ENCODE assay signal across 7 mouse cellular contexts in the genomic region with DNA sequence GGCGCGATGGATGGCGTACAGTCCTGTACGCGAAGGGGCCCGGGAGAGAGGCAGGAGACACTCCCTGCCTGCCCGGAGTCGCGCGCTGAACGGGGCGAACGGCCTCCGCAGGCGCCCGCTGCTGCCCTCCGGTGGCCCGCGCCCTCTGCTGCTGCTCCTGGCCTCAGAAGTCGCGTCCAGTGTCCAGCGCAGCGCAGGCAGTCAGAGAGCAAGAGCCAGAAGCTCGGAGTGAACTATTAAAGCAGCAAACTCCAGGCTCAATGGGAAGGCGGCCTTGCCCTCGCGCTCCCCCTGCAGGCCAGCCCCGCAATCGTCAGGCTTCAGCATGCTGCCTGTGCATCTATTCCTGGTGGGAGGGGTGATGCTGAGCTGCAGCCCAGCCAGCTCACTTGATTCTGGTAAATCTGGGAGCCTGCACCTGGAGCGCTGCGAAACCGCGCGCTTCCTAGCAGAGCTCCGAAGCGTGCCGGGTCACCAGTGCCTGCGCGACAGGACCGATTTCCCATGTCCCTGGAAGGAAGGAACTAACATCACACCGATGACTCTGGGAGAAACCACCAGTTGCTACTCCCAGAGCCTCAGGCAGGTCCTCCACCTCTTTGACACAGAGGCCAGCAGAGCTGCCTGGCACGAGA. TPM values are rescaled to one million over a fixed set of nuclear protein-coding genes. Genes with fewer than 3 reads are reported as not detected.
DNase-seq lines count a peak whose midpoint lies in the region; ATAC-seq lines count a peak whose summit lies in the region.
"Not testable (repeated sequence)": the region's sequence is repeated elsewhere in the genome, so short reads cannot be mapped to it uniquely, and the experiment has no call there.

No protein-coding gene starts in this region.

- H3K4me3 ChIP-seq in embryonic facial prominence, embryonic 13.5 days: peak overlapping the region; percentile 45

- WGBS in embryonic facial prominence, embryonic 13.5 days: 5% methylated on average over 29 of the region's 42 CpGs

- H3K4me1 ChIP-seq in embryonic facial prominence, embryonic 13.5 days: not testable (repeated sequence)

- peak overlapping the region; percentile 57 for H3K4me2 ChIP-seq in embryonic facial prominence, embryonic 13.5 days

- peak; percentile 65 to 69 for DNase-seq in adrenal gland, postnatal 36 days
- DNase-seq in heart, adult 18-20 months: peak; percentile 69 to 84
- peak; percentile 72 for DNase-seq in induced T-regulatory cell, adult 2 months (ENCODE audit: low read depth)
- DNase-seq in left cerebral cortex, postnatal 4 days: peak; percentile 29
- DNase-seq in lung, postnatal 4 days: peak; percentile 66 to 88
- DNase-seq in ovary, postnatal 36 days (ENCODE audit: low spot score): peak; percentile 60

- H3K9ac ChIP-seq in embryonic facial prominence, embryonic 13.5 days: peak overlapping the region; percentile 67

- not testable (repeated sequence) for ATAC-seq in embryonic facial prominence, embryonic 13.5 days (ENCODE audit: insufficient number of reproducible peaks, insufficient read depth, low FRiP score, low TSS enrichment, low read depth)

- intact Hi-C loops in left cerebral cortex, postnatal 4 days (cut with DNase I): not testable (repeated sequence)

- H3K27ac ChIP-seq in embryonic facial prominence, embryonic 13.5 days: peak overlapping the region; percentile 64; the same call in 1 of the 2 replicates

- H3K9me3 ChIP-seq in embryonic facial prominence, embryonic 13.5 days: not testable (repeated sequence)

- H3K36me3 ChIP-seq in embryonic facial prominence, embryonic 13.5 days: not testable (repeated sequence)

- H3K27me3 ChIP-seq in embryonic facial prominence, embryonic 13.5 days: not testable (repeated sequence)

RNA-seq across cellular contexts. Expression of a gene that starts 3.6 kb away (rescaled TPM):
- under 1 TPM in 1 of 2 experiments, not detected in 1; 0.20 TPM for total RNA-seq in adrenal gland, postnatal 36 days (2021)
- 0.22 and 0.63 TPM in 2 replicates for polyA plus RNA-seq in embryonic facial prominence, embryonic 13.5 days (2015; fragmentation: Nextera tagmentation; extraction: Ambion mirVana)
- total RNA-seq in heart, adult 18-20 months (2021): not detected
- not detected for total RNA-seq in left cerebral cortex, postnatal 4 days (2021)

RNA-seq across cellular contexts. Expression of a gene that starts 8.8 kb away (rescaled TPM):
- not detected for total RNA-seq in adrenal gland, postnatal 36 days (2021)
- polyA plus RNA-seq in embryonic facial prominence, embryonic 13.5 days (2015; fragmentation: Nextera tagmentation; extraction: Ambion mirVana): not detected in 2 replicates
- not detected for total RNA-seq in heart, adult 18-20 months (2021)
- total RNA-seq in left cerebral cortex, postnatal 4 days (2021): not detected

RNA-seq across cellular contexts. Expression of a gene that starts 10.1 kb away (rescaled TPM):
- total RNA-seq in adrenal gland, postnatal 36 days (2021): not detected
- polyA plus RNA-seq in embryonic facial prominence, embryonic 13.5 days (2015; fragmentation: Nextera tagmentation; extraction: Ambion mirVana): 0.46 and 0.70 TPM in 2 replicates
- total RNA-seq in heart, adult 18-20 months (2021): not detected
- not detected for total RNA-seq in left cerebral cortex, postnatal 4 days (2021)

RNA-seq across cellular contexts. Expression of a gene that starts 13.2 kb away (rescaled TPM):
- not detected for total RNA-seq in adrenal gland, postnatal 36 days (2021)
- not detected in 2 replicates for polyA plus RNA-seq in embryonic facial prominence, embryonic 13.5 days (2015; fragmentation: Nextera tagmentation; extraction: Ambion mirVana)
- total RNA-seq in heart, adult 18-20 months (2021): not detected
- not detected for total RNA-seq in left cerebral cortex, postnatal 4 days (2021)

RNA-seq across cellular contexts. Expression of a gene that starts 16.1 kb away (rescaled TPM):
- total RNA-seq in adrenal gland, postnatal 36 days (2021): not detected
- polyA plus RNA-seq in embryonic facial prominence, embryonic 13.5 days (2015; fragmentation: Nextera tagmentation; extraction: Ambion mirVana): not detected in 2 replicates
- total RNA-seq in heart, adult 18-20 months (2021): not detected
- total RNA-seq in left cerebral cortex, postnatal 4 days (2021): not detected
